Mouse (Mus musculus) stomach, embryonic 16.5 days (tissue): ENCODE results near the gene Mybpc3. TPM values are rescaled to one million over a fixed set of nuclear protein-coding genes. Genes with fewer than 3 reads are reported as not detected.
A peak's percentile ranks its signal among the peaks of the same experiment; 100 is the strongest.

Source experiments
- ATAC-seq: fragments of 200-750 bp; cut with Nextera tagmentation; 2 replicates; pipeline ENCODE4 v1.8.0; 2017; ENCODE audit warnings: moderate number of reproducible peaks, moderate TSS enrichment; ENCODE audit not compliant: insufficient read depth, low FRiP score
- H3K27ac ChIP-seq: fragments of 300-500 bp; sonication (generic); 2 replicates; pipeline ENCODE4 v1.5.1; 2014; ENCODE audit warnings: low read length
- H3K27me3 ChIP-seq: fragments of 300-500 bp; sonication (generic); 2 replicates; pipeline ENCODE4 v1.6.1; 2014; ENCODE audit warnings: low read length, control low read depth, mixed read lengths; ENCODE audit not compliant: control insufficient read depth, insufficient read depth
- H3K36me3 ChIP-seq: fragments of 300-500 bp; sonication (generic); 2 replicates; pipeline ENCODE4 v1.6.1; 2014; ENCODE audit warnings: low read length; ENCODE audit not compliant: control insufficient read depth, insufficient read depth
- H3K4me1 ChIP-seq: fragments of 300-500 bp; sonication (generic); 2 replicates; pipeline ENCODE4 v1.6.1; 2014; ENCODE audit warnings: low read length, control low read depth, mixed read lengths; ENCODE audit not compliant: control insufficient read depth, insufficient read depth
- H3K4me2 ChIP-seq: fragments of 300-500 bp; sonication (generic); 2 replicates; pipeline ENCODE4 v1.6.1; 2014; ENCODE audit warnings: low read depth, low read length, mixed read lengths
- H3K4me3 ChIP-seq: fragments of 300-500 bp; sonication (generic); replicated peaks from 2 replicates; pipeline ENCODE4 v1.5.1; 2014; ENCODE audit warnings: mild to moderate bottlenecking, low read length
- H3K9ac ChIP-seq: fragments of 300-500 bp; sonication (generic); 2 replicates; pipeline ENCODE4 v1.6.1; 2014; ENCODE audit warnings: low read length
- H3K9me3 ChIP-seq: fragments of 300-500 bp; sonication (generic); replicated peaks from 2 replicates; pipeline ENCODE4 v1.6.1; 2016; ENCODE audit warnings: low read length, control low read depth; ENCODE audit not compliant: control insufficient read depth
- whole genome bisulfite sequencing: fragments of 180-500 bp; shearing (Covaris S2); extraction: QIAGEN DNeasy Blood & Tissue Kit; methylation state at CpG from one replicate; pipeline ENCODE4 v1.1.7; 2014; 5-methylcytosine and 5-hydroxymethylcytosine counted together
- polyA plus RNA-seq: library from polyadenylated mRNA; unstranded; fragments of >200 nt; fragmentation: Nextera tagmentation; extraction: Ambion mirVana; gene quantifications from 2 replicates; pipeline ENCODE4 v1.2.1, GENCODE M21; 2015

Mybpc3 gene
- polyA plus RNA-seq, 1 experiment from 2014 or later = 0.54 TPM

- H3K9ac ChIP-seq = no peak overlapping the region; the same call in 1 of the 2 replicates
- no peaks in the 10 kb centered on the region for H3K27me3 ChIP-seq
- no peaks in the 10 kb centered on the region for H3K4me1 ChIP-seq
- H3K9me3 ChIP-seq = no peaks in the 10 kb centered on the region
- no peak for ATAC-seq
- no peak overlapping the region for H3K4me3 ChIP-seq
- H3K36me3 ChIP-seq = no peaks in the 10 kb centered on the region
- no peak overlapping the region for H3K27ac ChIP-seq
- H3K4me2 ChIP-seq = no peak overlapping the region
- WGBS = 85% methylated on average over 14 of the region's 14 CpGs
Measured at GRCm38 (mm10) chr2:91085494-91086391, 32.2 kb upstream of the Mybpc3 start.

- Histone ChIP-seq H3K36me3 (no peaks in the 10 kb centered on the region), H3K4me1 (no peaks in the 10 kb centered on the region), H3K9ac (no peak overlapping the region; the same call in 1 of the 2 replicates), H3K4me3 (no peak overlapping the region), H3K27me3 (no peaks in the 10 kb centered on the region), H3K27ac (no peak overlapping the region), H3K4me2 (no peak overlapping the region), H3K9me3 (no peaks in the 10 kb centered on the region)
- WGBS = 73% methylated on average over 9 of the region's 9 CpGs
- no peak for ATAC-seq
Measured at GRCm38 (mm10) chr2:91086392-91087237, 31.3 kb upstream of the Mybpc3 start.

GRCm38 (mm10) chr2:91087453-91087852, 30.5 kb upstream of the Mybpc3 start:
- no peak for ATAC-seq
- H3K27ac ChIP-seq = no peak overlapping the region
- 79% methylated on average over 9 of the region's 9 CpGs for WGBS
- no peak overlapping the region for H3K9ac ChIP-seq
- H3K9me3 ChIP-seq = no peaks in the 10 kb centered on the region
- no peak overlapping the region for H3K4me2 ChIP-seq
- H3K36me3 ChIP-seq = no peaks in the 10 kb centered on the region
- H3K4me1 ChIP-seq = no peaks in the 10 kb centered on the region
- H3K4me3 ChIP-seq = no peak overlapping the region
- H3K27me3 ChIP-seq = no peaks in the 10 kb centered on the region

- H3K27ac ChIP-seq = no peak overlapping the region
- H3K4me2 ChIP-seq = no peak overlapping the region
- WGBS = 75% methylated on average over 9 of the region's 9 CpGs
- H3K36me3 ChIP-seq = no peaks in the 10 kb centered on the region
- no peaks in the 10 kb centered on the region for H3K4me1 ChIP-seq
- no peak overlapping the region for H3K9ac ChIP-seq
- no peak for ATAC-seq
- H3K27me3 ChIP-seq = no peaks in the 10 kb centered on the region
- H3K4me3 ChIP-seq = no peak overlapping the region
- no peaks in the 10 kb centered on the region for H3K9me3 ChIP-seq
Measured at GRCm38 (mm10) chr2:91088987-91089386, 29.0 kb upstream of the Mybpc3 start.

GRCm38 (mm10) chr2:91090208-91090607, 27.7 kb upstream of the Mybpc3 start:
- H3K4me3 ChIP-seq = no peak overlapping the region
- no peak overlapping the region for H3K4me2 ChIP-seq
- no peaks in the 10 kb centered on the region for H3K4me1 ChIP-seq
- no peak overlapping the region for H3K9ac ChIP-seq
- ATAC-seq = no peak
- H3K27me3 ChIP-seq = no peaks in the 10 kb centered on the region
- no peaks in the 10 kb centered on the region for H3K9me3 ChIP-seq
- no peak overlapping the region for H3K27ac ChIP-seq
- no peaks in the 10 kb centered on the region for H3K36me3 ChIP-seq
- WGBS = 60% methylated on average over 6 of the region's 6 CpGs

- Histone ChIP-seq H3K36me3 (no peaks in the 10 kb centered on the region), H3K4me3 (no peak overlapping the region), H3K27me3 (no peaks in the 10 kb centered on the region), H3K27ac (no peak overlapping the region), H3K4me1 (no peaks in the 10 kb centered on the region), H3K9ac (no peak overlapping the region), H3K9me3 (no peaks in the 10 kb centered on the region), H3K4me2 (no peak overlapping the region)
- ATAC-seq = no peak
- WGBS = 67% methylated on average over 6 of the region's 6 CpGs
Measured at GRCm38 (mm10) chr2:91090827-91091226, 27.1 kb upstream of the Mybpc3 start.

- Histone ChIP-seq H3K27ac (no peak overlapping the region; the same call in 1 of the 2 replicates), H3K36me3 (no peaks in the 10 kb centered on the region), H3K27me3 (no peaks in the 10 kb centered on the region), H3K9ac (peak overlapping the region; percentile 29; the same call in 1 of the 2 replicates), H3K4me3 (peak overlapping the region; percentile 22), H3K4me2 (no peak overlapping the region), H3K4me1 (no peaks in the 10 kb centered on the region), H3K9me3 (no peaks in the 10 kb centered on the region)
- ATAC-seq = peak; percentile 35; the same call in 1 of the 2 replicates
- 63% methylated on average over 14 of the region's 14 CpGs for WGBS
Measured at GRCm38 (mm10) chr2:91096524-91096923, 21.4 kb upstream of the Mybpc3 start.

- H3K27ac ChIP-seq = no peak overlapping the region; the same call in 1 of the 2 replicates
- H3K36me3 ChIP-seq = no peaks in the 10 kb centered on the region
- H3K4me3 ChIP-seq = peak overlapping the region; percentile 22
- no peaks in the 10 kb centered on the region for H3K4me1 ChIP-seq
- H3K4me2 ChIP-seq = no peak overlapping the region
- ATAC-seq = no peak
- peak overlapping the region; percentile 29; the same call in 1 of the 2 replicates for H3K9ac ChIP-seq
- no peaks in the 10 kb centered on the region for H3K27me3 ChIP-seq
- H3K9me3 ChIP-seq = no peaks in the 10 kb centered on the region
- 85% methylated on average over 10 of the region's 10 CpGs for WGBS
Measured at GRCm38 (mm10) chr2:91097015-91097414, 20.9 kb upstream of the Mybpc3 start.

- no peaks in the 10 kb centered on the region for H3K36me3 ChIP-seq
- H3K27ac ChIP-seq = no peak overlapping the region
- H3K9me3 ChIP-seq = no peaks in the 10 kb centered on the region
- H3K9ac ChIP-seq = no peak overlapping the region
- H3K4me3 ChIP-seq = peak overlapping the region; percentile 22; the same call in 1 of the 2 replicates
- no peak overlapping the region for H3K4me2 ChIP-seq
- ATAC-seq = no peak
- no peaks in the 10 kb centered on the region for H3K4me1 ChIP-seq
- no peaks in the 10 kb centered on the region for H3K27me3 ChIP-seq
- WGBS = 76% methylated on average over 2 of the region's 2 CpGs
Measured at GRCm38 (mm10) chr2:91098156-91098555, 19.8 kb upstream of the Mybpc3 start.
